Mouse (Mus musculus): ENCODE measurements around the gene 1700028K03Rik. TPM values are rescaled to one million over a fixed set of nuclear protein-coding genes. Genes with fewer than 3 reads are reported as not detected.

Gene 1700028K03Rik
- total RNA-seq (2023): not detected in 2 replicates

GRCm38 (mm10) chr5:107534581-107534980 lies at the start of gene 1700028K03Rik:
TSS of gene 1700028K03Rik (plus strand) at chr5:107534709.

GRCm38 (mm10) chr5:107507321-107507720 lies 27.2 kb upstream of the 1700028K03Rik start, which contains the start of gene Gm42669:
TSS of gene Gm42669 (plus strand) at chr5:107507621.

GRCm38 (mm10) chr5:107597301-107598077 lies 63.0 kb downstream of the 1700028K03Rik start, which contains the start of the genes Rpap2 and Glmn:
TSS of gene Rpap2 (plus strand) at chr5:107597373.
TSS of gene Glmn (minus strand) at chr5:107597888.

Other genes with a start within 250 kb of the 1700028K03Rik start
- 1.2 and 1.3 TPM in 2 replicates for gene Tgfbr3, start 245.1 kb upstream of the 1700028K03Rik start, total RNA-seq (2023)
- 0.27 and 0.38 TPM in 2 replicates for gene Brdt, start 203.6 kb upstream of the 1700028K03Rik start, total RNA-seq (2023)
- not detected in 2 replicates for gene Ephx4, start 132.0 kb upstream of the 1700028K03Rik start, total RNA-seq (2023)
- gene Lpcat2b, start 103.2 kb upstream of the 1700028K03Rik start, total RNA-seq (2023): not detected in 2 replicates
- 2.9 and 4.4 TPM in 2 replicates for gene Btbd8, start 96.7 kb upstream of the 1700028K03Rik start, total RNA-seq (2023)
- gene Gm42669, start 27.1 kb upstream of the 1700028K03Rik start, total RNA-seq (2023): not detected in 2 replicates
- 4.4 and 6.8 TPM in 2 replicates for gene Rpap2, start 62.7 kb downstream of the 1700028K03Rik start, total RNA-seq (2023)
- 1.5 and 1.8 TPM in 2 replicates for gene Glmn, start 63.2 kb downstream of the 1700028K03Rik start, total RNA-seq (2023)
- gene Gfi1, start 191.3 kb downstream of the 1700028K03Rik start, total RNA-seq (2023): 12.9 and 17.6 TPM in 2 replicates